Mouse (Mus musculus): ENCODE results near the gene Acbd6.
A peak's percentile ranks its signal among the peaks of the same experiment; 100 is the strongest.

Gene Acbd6

GRCm38 (mm10) chr1:155558012-155558842 lies at the start of gene Acbd6:
Gene Acbd6, plus strand, starts transcription at chr1:155558120.
- peak; percentile 86 for DNase-seq

- DNase-seq = no peak
Measured at GRCm38 (mm10) chr1:155510263-155510662, 47.7 kb upstream of the Acbd6 start.

GRCm38 (mm10) chr1:155515866-155516265 lies 42.1 kb upstream of the Acbd6 start:
- no peak for DNase-seq

GRCm38 (mm10) chr1:155516594-155516993 lies 41.3 kb upstream of the Acbd6 start:
- DNase-seq = peak; percentile 60

GRCm38 (mm10) chr1:155517060-155517459 lies 40.9 kb upstream of the Acbd6 start:
- no peak for DNase-seq

GRCm38 (mm10) chr1:155520285-155520684 lies 37.6 kb upstream of the Acbd6 start:
- DNase-seq = no peak

GRCm38 (mm10) chr1:155522493-155522892 lies 35.4 kb upstream of the Acbd6 start:
- DNase-seq = no peak

DNA sequence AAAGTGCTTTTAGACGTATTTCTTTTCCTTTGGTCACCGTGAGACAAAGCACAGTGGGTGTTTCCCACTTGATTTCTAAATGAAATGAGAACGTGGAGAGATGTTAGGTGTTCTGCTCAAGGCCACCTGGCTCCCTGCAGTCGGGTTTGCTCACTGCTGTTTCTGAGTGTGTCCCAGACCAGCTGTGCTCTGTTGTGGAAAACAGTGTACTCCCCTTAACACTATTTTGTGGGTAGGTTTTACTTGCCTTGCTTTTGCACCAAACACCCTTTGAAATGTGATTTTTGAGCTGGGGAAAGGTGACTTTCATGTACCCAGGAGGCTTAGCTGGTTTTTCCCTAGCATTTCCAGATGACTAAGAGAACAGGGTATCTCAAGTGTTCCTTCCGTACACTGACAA lies 31.7 kb upstream of the Acbd6 start:
- no peak for DNase-seq

- DNase-seq = no peak
Measured at GRCm38 (mm10) chr1:155527027-155527786, 30.7 kb upstream of the Acbd6 start.

- peak; percentile 28 for DNase-seq
Measured at GRCm38 (mm10) chr1:155527787-155528158, 30.1 kb upstream of the Acbd6 start.

DNA sequence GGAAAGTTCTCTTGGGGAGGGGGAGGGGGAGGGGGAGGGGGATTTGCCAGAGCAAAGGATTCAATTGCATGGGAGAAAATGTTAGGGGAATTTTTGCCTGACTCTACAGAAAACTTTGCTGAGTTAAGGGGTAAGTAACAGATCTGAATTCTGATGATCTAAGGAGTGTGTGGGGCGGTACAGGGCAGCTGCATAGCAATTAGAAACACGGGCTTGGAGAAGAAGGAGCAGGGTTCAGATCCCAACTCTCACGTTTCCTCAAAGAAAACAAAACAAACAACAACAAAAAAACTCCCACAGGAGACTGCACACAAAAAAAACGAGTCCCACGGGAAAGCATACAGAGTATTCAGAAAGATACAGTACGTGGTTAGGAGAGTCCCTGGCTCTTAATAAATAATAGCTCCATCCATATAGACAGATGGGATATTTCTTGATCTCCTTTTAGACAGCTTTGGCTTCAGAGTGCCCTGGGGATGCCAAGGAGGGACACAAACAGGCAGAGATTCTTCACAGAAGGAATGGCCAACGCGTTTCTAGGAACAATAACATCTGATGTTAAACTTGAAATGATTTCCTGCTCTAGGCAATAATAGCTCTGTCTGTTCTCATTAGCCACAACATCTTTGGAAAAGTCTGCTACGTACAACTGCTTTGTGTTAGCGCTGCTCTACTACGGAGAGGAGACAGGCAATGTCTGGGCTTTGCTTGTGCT lies 29.4 kb upstream of the Acbd6 start:
- DNase-seq = no peak

- DNase-seq = no peak
Measured at GRCm38 (mm10) chr1:155529120-155529963, 28.6 kb upstream of the Acbd6 start.

- no peak for DNase-seq
Measured at GRCm38 (mm10) chr1:155530561-155531457, 27.1 kb upstream of the Acbd6 start.

DNA sequence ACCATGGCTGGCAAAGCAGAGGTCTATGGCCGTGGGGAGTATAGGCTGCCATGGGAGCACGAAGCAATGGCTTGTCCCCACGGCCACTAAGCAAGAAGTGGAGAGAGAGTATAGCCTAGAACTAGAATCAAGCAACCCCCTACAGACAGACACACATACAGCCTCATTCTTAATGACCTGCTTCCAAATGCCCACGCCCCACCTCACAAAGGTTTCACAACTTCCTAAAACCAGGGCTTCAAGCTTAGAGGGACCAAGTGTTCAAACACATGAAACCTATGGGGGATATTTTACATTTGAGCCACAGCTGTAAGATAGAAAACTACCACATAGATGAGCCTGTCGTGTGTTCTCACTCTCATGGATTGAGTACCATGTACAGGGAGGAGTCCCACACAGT lies 25.5 kb upstream of the Acbd6 start:
- DNase-seq = no peak

DNA sequence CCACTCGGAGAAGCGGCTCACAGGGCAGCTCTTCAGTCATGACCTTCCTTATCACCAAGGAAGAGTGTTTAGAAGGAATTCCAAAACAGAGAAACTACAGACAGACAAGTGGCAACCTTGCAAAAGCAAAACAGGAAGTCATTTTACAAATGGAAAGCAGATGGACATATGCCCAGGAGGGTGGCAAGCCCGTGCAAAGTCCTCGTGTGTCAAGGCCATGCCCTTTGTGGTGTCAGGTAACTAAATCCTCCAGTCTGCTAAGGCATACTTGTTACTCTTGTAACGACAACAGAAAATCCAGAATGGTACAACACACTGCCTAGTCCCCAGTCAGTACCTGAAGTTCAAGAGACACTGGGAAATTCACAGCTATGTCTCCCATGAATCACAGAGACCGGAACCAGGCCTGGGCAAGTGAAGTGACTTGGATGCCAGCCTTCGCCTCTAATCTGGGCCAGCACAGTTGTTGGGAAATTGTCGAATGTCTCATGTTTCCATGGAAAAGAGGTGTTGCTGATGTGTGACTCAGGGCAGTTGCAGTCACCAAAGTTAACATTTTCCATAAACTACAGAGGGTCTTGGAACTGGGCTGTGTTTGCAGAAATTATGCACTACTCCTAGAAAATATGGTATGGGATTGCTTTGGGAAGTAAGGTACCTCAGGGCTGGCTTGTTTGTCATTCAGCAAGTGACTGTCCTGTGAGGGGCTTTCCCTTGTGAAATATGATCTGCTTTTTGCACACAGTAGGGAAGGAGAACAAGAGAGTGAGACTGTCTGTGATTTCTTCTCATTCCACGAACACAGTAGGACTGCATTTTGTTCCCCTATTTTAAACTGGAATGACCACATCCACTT lies 24.9 kb upstream of the Acbd6 start:
- no peak for DNase-seq

- no peak for DNase-seq
Measured at GRCm38 (mm10) chr1:155533689-155533965, 24.3 kb upstream of the Acbd6 start.

- DNase-seq = peak; percentile 43
Measured at GRCm38 (mm10) chr1:155537005-155537642, 20.8 kb upstream of the Acbd6 start.

DNA sequence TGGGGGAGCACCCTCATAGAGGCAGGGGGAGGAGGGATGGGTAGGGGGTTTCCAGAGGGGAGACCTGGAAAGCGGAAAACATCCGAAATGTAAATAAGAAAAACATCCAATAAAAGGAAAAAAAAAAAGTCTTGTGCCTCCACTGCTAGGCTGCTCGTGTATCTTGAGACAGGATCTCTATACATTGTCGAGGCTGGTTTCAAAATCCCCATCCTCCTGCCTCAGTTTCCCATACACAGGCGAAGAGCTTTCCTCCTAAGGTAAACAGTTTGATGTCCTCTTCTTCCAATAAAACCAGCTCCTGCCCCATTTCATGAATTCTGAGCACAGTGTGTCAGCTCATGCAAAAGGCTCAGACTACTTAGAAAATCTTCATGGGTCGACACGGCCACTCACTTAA lies 19.9 kb upstream of the Acbd6 start:
- DNase-seq = no peak

- DNase-seq = no peak
Measured at GRCm38 (mm10) chr1:155557642-155558011, 293 bp upstream of the Acbd6 start.

GRCm38 (mm10) chr1:155560021-155560420 lies 2.1 kb downstream of the Acbd6 start:
- DNase-seq = no peak
